Mouse (Mus musculus) adrenal gland, adult (tissue): ENCODE data around the gene Mtln.

ENCODE experiments used
- DNase-seq, 2 experiments: peaks; one replicate each; pipeline ENCODE4 v3.0.0; 2022 to 2023; ENCODE audit warnings: low spot score in 1 of 2; ENCODE audit not compliant: inconsistent age in 2 of 2

Mtln gene

GRCm38 (mm10) chr2:127791919-127792603 is at the start of gene Mtln:
Gene Mtln (minus strand): TSS chr2:127792488.
- peak; percentile 92 to 97 for DNase-seq

GRCm38 (mm10) chr2:127841402-127841801 is 49.1 kb upstream of the Mtln start:
- DNase-seq = no peak

GRCm38 (mm10) chr2:127839425-127839824 is 47.1 kb upstream of the Mtln start:
- no peak for DNase-seq

GRCm38 (mm10) chr2:127838576-127838975 is 46.3 kb upstream of the Mtln start, which contains the start of gene Acoxl:
Gene Acoxl (plus strand): TSS chr2:127838876.
- DNase-seq = no peak

DNA sequence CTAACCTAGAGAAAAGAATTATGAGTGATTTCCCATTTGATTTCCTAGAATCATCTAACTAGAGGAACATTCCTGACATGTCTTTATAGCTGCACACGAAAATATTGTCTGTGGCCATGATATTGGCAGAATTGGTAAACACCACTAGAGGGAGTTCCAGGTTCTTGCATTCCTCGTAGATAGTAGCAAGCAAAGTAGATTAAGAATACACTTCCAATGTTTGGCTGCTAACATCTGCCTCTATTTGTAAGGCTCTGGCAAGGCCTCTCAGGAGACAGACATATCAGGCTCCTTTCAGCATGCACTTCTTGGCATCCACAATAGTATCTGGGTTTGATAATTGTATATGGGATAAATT is 40.5 kb upstream of the Mtln start:
- peak in 1 of 2 experiments; percentile 59 for DNase-seq

DNA sequence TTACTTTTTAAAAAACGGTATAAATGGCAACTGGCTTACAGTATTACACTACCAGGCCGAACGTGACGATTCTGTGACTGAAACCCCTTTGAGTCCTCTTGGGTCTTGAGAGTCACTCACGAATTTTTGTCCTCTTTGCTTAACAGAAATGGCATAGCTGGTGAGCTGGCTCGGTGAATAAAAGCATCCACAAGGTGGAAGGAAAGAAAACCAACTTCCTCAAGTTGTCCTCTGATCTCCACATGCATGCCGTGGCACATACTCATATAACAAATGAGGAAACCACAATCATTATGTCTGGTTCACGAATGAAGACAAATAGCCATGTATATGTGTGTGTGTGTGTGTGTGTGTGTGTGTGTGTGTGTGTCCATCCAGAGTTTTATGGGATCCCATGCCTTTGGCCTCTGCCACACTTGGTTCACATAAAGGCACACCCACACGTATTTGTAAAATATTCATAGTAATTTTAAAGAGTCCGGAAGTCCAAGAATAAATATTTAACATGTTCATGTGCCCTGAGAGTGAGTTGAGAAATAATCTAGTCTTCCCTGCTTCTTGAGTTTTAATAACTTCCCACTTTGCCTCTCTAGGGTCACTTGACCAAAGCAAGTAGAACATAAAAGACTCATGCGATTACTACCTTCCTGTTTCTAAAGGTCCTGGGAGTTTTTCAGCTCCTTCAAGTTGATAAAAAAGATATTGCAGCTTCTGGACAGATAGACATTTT is 40.0 kb upstream of the Mtln start:
- DNase-seq = no peak

DNA sequence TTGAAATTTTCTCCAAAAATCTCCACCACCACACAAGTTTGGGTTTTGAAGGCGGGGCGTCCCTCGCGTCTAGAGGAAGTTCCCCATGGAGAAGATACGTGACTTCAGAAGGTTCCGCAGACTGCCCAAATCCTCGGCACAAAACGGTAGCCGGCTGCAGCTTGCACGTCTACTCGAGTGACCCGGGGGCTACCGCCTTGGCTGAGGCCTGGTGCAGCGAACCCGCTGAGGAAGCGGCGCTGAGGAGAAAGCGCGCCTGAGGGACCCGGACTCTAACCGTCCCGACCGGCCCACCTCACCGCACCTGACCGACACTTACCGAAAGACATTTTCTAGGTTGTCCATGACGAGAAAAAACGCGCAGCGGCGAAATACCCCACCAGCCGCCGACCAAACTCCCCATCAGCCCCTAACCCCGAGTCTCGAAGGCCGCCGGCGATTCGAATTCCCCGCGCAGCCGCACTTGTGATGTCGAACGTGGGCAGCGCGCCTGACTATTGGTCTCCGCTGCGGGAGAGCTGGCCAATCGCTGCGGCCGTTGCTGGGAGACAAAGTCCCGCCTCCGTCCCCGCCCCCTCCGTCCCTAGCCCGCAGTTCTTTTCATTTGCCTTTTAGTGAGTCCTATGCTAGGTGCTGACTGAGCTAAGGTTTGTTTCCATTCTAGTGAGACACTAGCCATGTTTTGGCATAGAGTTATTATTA is 39.3 kb upstream of the Mtln start, which contains the start of gene Bub1:
TSS of gene Bub1 (minus strand) at position 465 of the 702 bp plus-strand sequence.
- DNase-seq = peak; percentile 93 to 97

DNA sequence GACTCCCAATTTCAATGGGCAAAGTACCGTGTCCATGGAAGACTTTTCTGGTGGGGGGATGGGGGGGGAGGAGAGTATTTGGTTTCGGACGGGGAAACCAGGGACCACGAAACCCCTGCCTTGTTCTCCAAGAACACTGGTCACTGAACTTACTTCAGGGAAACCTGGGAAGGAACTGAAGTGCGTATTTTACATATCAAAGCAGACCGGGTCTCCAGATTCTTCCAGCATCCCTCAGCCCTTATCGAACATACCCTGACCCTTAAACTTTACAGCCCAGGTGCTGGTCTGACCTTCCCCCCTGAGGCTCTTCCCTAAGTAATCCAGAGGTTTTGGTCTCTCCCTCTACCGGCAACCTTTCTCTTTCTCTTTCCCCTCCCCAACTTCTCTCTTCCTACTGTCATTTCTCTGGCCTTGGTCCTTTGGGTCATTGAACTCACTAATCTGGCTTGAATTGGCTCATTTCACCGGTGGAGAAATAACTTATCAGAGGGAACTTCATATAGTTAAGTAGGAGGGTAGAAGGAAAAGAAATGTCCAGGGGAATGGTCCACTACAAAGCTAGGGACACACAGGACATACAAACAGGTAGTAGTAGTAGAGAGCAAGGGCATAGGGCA is 2.5 kb downstream of the Mtln start:
- DNase-seq = peak in 1 of 2 experiments; percentile 69

- peak in 1 of 2 experiments; percentile 76 for DNase-seq
Measured at GRCm38 (mm10) chr2:127789138-127789537, 3.1 kb downstream of the Mtln start.

GRCm38 (mm10) chr2:127788440-127789116 is 3.7 kb downstream of the Mtln start, which contains the start of gene Nphp1:
Gene Nphp1 (minus strand): TSS chr2:127788897.
- DNase-seq = peak; percentile 88 to 94

- DNase-seq = no peak
Measured at GRCm38 (mm10) chr2:127787226-127787625, 5.1 kb downstream of the Mtln start.

- no peak for DNase-seq
Measured at GRCm38 (mm10) chr2:127778451-127778850, 13.8 kb downstream of the Mtln start.

- peak; percentile 35 to 44 for DNase-seq
Measured at GRCm38 (mm10) chr2:127775013-127775412, 17.3 kb downstream of the Mtln start.

- DNase-seq = no peak
Measured at GRCm38 (mm10) chr2:127774578-127774941, 17.7 kb downstream of the Mtln start.

DNA sequence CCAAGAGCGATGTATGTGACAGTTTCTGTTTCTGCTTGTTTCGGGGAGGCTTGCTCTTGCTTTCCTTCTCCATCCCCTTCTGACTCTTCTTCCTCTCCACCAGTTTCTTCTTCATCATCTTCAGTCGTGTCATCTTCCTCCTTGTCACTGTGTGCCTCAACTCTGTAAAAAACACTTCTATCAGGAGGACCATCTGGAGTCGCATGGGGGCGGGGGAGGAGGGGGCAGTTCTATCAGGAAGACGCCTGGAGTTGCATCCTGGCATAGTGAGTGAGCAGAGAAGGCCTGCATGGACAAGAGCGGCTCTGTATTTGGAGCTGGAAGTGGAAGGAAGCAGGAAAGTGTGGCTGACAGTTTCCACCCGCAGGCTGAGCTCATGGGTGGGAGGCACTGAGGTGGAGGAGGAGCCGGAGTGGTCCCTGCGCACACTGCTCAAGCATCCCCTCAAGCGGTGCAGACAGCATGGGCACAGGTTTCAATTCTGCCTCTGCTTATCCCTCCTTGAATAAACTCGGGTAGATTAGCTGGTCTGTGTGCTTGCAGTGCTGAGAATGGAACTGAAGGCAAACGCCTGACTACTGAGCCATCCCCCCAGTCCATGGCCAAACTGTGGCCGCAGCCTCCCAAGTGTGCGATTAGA is 18.2 kb downstream of the Mtln start:
- DNase-seq = no peak

DNA sequence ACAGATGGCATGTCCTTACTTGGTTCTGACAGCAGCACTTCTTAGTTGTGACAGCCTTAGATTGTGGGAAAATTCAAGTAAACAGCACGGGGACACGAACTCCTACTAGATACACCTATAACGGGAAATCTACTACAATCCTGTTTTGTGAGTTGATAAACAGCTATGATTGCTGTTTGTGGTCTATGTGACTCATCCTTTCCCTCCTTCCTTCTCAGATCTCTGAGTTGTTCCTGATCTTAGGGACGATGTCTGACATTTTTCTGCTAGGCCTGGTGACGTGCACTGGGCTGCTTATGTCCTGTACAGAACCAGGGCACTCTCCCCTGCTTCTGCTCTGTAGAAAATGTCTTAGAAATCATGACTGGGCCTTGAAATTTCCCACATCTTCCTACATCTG is 30.7 kb downstream of the Mtln start:
- DNase-seq = peak; percentile 16 to 45

DNA sequence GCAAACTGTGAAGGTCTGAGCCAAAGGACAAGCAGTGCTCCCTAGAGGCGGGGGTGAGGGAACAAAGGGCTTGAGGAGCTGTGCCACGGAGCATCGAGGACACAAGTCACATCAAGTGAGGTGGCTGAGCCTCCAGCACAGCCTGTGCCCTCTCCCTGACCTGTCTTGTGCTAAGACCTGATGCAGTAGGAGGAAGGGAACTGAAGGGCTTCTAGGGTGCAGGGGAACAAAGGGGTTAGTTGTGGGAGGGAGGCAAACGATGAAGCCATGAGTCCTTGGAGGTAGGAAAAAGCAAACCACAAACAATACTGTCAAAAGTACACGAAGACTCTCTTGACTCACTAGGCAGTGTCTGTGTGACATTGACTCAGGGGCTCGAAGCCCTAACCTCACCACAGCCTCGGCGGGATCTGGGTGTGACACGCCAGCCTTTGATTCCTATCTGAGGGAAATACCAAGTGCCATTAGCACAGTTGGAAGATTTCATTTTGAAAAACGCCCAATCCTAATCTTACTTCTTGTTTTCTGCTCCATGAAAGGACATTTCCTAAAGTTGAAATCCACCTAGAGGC is 31.8 kb downstream of the Mtln start:
- peak; percentile 53 to 72 for DNase-seq

DNA sequence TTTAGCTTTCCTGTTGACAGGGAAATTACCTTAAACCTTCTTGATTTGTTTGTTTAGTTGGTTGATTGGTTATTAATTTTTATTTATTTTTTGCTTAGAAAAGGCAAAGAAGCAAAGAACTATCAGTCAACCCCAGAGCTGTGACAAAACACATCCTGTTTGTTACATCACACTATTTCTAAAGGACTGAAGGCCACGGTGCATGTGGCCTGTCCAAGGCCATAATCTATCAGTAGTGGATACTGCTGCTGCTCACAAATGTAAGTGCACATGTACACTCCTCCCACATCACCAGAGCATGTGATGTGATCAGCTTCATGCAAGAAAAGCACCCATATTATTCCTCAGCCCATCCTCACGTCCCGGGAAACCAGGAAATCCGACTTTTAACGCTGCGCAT is 32.3 kb downstream of the Mtln start:
- DNase-seq = no peak

DNA sequence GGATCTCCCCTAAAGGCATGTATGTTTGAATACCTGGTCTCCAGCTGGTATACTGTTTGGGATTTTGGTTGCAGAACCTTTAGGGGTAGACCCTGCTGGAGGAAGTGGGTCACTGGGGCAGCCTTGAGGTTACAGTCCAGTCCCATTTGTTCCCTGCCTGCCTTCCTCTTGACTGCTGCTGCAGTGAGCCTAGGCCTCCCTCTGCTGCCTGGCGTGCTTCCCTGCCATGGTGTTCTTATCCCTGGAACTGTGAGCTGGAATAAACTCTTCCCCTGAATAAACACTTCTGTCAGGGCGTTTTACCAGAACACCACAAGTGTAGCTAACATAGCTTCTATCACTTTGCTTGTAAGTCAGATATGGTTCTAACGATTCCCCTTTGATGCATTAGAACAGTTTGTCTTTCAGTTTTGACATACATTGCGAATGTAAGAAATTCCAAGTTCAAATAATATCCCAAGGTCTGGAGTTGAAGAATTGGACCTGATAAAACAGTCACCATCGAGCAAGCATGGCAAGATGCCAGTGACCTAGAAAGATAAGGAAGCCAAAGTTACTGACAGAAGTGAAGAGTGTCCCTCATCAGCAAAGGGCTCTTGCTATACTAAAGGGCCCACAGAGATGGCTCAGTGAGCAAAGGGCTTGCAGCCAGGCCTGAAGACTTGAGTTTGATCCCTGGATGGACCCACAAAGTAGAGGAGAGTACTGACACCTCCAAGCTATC is 33.0 kb downstream of the Mtln start:
- DNase-seq = peak; percentile 74 to 92
